Mouse (Mus musculus): ENCODE data around the gene Mta2.

DNA sequence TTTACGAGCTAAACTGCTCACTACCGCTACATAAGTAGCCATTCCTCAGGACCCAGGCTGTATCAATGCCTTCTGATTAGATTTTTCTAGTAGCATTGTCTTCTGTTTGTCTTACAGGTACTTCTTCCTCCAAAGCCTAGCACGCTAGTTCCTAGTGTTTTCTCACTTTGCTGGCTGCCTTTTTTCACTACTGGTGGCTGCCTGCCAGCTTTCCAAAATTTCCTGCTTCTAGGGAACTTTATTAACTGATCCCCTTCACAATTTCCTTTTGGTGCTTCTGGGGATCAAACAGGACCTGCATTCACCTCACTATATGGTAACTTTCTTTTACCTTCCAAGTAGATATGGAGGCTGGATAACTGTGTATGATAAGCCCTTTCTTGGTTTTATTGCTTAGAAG lies 42.6 kb upstream of the Mta2 start:
- TF ChIP-seq CTCF (IDR thresholded peaks at IDR 0.05; ENCODE audit: control insufficient read depth, insufficient read depth, insufficient replicate concordance, low read depth, low read length): no peak
- TF ChIP-seq POLR2A (IDR thresholded peaks at IDR 0.05; ENCODE audit: control insufficient read depth, low read depth, low read length): no peak
